Mouse (Mus musculus) CH12.LX (cell line): Measurements from ENCODE around the gene Upp2.

ENCODE experiments used
- E2F4 ChIP-seq: IDR thresholded peaks from 2 replicates; pipeline ENCODE4 v1.6.1; 2011; ENCODE audit warnings: low read depth, low read length, improper control_type of control experiment; ENCODE audit not compliant: insufficient replicate concordance
- KAT2A ChIP-seq: IDR thresholded peaks from 2 replicates; pipeline ENCODE4 v1.6.1; 2012; ENCODE audit warnings: low read length, improper control_type of control experiment, inconsistent platforms; ENCODE audit not compliant: insufficient replicate concordance
- MAZ ChIP-seq: IDR thresholded peaks from 2 replicates; pipeline ENCODE4 v1.6.1; 2012; ENCODE audit warnings: low read depth, mild to moderate bottlenecking, inconsistent platforms, low read length, improper control_type of control experiment, moderate library complexity
- ZNF384 ChIP-seq: IDR thresholded peaks from 2 replicates; pipeline ENCODE4 v1.6.1; 2012; ENCODE audit warnings: low read depth, low read length, improper control_type of control experiment, inconsistent platforms

GRCm38 (mm10) chr2:58700354-58700753 lies 133.3 kb downstream of the Upp2 start:
- TF ChIP-seq MAZ, result no peak
- TF ChIP-seq E2F4, result no peak
- no peak for TF ChIP-seq KAT2A
- no peak for TF ChIP-seq ZNF384
